Mouse (Mus musculus) MEL (cell line): ENCODE data around the gene Tbxas1. TPM values are rescaled to one million over a fixed set of nuclear protein-coding genes. Genes with fewer than 3 reads are reported as not detected.

ENCODE experiments used
- DNase-seq: peaks from one replicate; pipeline ENCODE4 v3.0.0; 2011; ENCODE audit warnings: low read depth, low spot score
- H3K27ac ChIP-seq: 2 replicates; pipeline ENCODE4 v1.5.1; 2012; ENCODE audit warnings: low read depth, mild to moderate bottlenecking, control low read depth, low read length, moderate library complexity; ENCODE audit not compliant: control insufficient read depth
- H3K27me3 ChIP-seq, 2 experiments: fragments of 150-350 bp in 1 of 2; sonication (generic) in 1 of 2; 2 replicates each; pipeline ENCODE4 v1.6.1; 2012; ENCODE audit warnings: low read length in 2 of 2, mild to moderate bottlenecking in 2 of 2, improper control_type of control experiment in 1 of 2, moderate library complexity in 1 of 2; ENCODE audit not compliant: insufficient read depth in 2 of 2, control insufficient read depth in 1 of 2
- H3K36me3 ChIP-seq, 2 experiments: 2 replicates each; pipeline ENCODE4 v1.6.1; 2012 to 2014; ENCODE audit warnings: low read length in 2 of 2, improper control_type of control experiment in 1 of 2, inconsistent platforms in 1 of 2, mild to moderate bottlenecking in 1 of 2; ENCODE audit not compliant: insufficient read depth in 2 of 2, control insufficient read depth in 1 of 2
- H3K4me1 ChIP-seq, 2 experiments: fragments of 150-350 bp in 1 of 2; sonication (generic) in 1 of 2; 2 replicates each; pipeline ENCODE4 v1.6.1; 2012; ENCODE audit warnings: low read length in 2 of 2, improper control_type of control experiment in 1 of 2, mild to moderate bottlenecking in 1 of 2; ENCODE audit not compliant: insufficient read depth in 2 of 2, control insufficient read depth in 1 of 2
- H3K4me3 ChIP-seq, 2 experiments: fragments of 150-350 bp in 1 of 2; sonication (generic) in 1 of 2; 2 replicates each; pipeline ENCODE4 v1.5.1; 2012; ENCODE audit warnings: low read depth in 2 of 2, low read length in 2 of 2, mild to moderate bottlenecking in 2 of 2, moderate library complexity in 2 of 2, control low read depth in 1 of 2, improper control_type of control experiment in 1 of 2; ENCODE audit not compliant: control insufficient read depth in 1 of 2, insufficient read depth in 1 of 2
- H3K79me2 ChIP-seq: 2 replicates; pipeline ENCODE4 v1.6.1; 2012; ENCODE audit warnings: mild to moderate bottlenecking, low read length, moderate library complexity; ENCODE audit not compliant: control insufficient read depth, poor library complexity, insufficient read depth
- H3K9ac ChIP-seq: 2 replicates; pipeline ENCODE4 v1.6.1; 2012; ENCODE audit warnings: low read depth, mild to moderate bottlenecking, control low read depth, low read length, moderate library complexity; ENCODE audit not compliant: control insufficient read depth, poor library complexity, severe bottlenecking
- H3K9me3 ChIP-seq: fragments of 150-350 bp; sonication (generic); replicated peaks from 2 replicates; pipeline ENCODE4 v1.6.1; 2012; ENCODE audit warnings: mild to moderate bottlenecking, low read length, improper control_type of control experiment, moderate library complexity; ENCODE audit not compliant: insufficient read depth
- BHLHE40 ChIP-seq: IDR thresholded peaks from 2 replicates; pipeline ENCODE4 v1.6.1; 2012; ENCODE audit warnings: low read depth, mild to moderate bottlenecking, inconsistent platforms, low read length, improper control_type of control experiment, borderline replicate concordance
- CHD1 ChIP-seq: IDR thresholded peaks from 2 replicates; pipeline ENCODE4 v1.6.1; 2012; ENCODE audit warnings: low read depth, mild to moderate bottlenecking, inconsistent platforms, low read length, improper control_type of control experiment
- CHD2 ChIP-seq: IDR thresholded peaks from 2 replicates; pipeline ENCODE4 v1.6.1; 2011; ENCODE audit warnings: low read length, improper control_type of control experiment
- CTCF ChIP-seq, 3 experiments: IDR thresholded peaks in 2 of 3; conservative IDR thresholded peaks in 1 of 3; 2 replicates each; pipeline ENCODE4 v1.5.1; 2011 to 2012; ENCODE audit warnings: low read length in 3 of 3, low read depth in 2 of 3, mild to moderate bottlenecking in 2 of 3, improper control_type of control experiment in 1 of 3, inconsistent platforms in 1 of 3, mixed read lengths in 1 of 3, moderate library complexity in 1 of 3; ENCODE audit not compliant: control insufficient read depth in 1 of 3, insufficient read depth in 1 of 3, poor library complexity in 1 of 3, severe bottlenecking in 1 of 3
- ELF1 ChIP-seq: IDR thresholded peaks from 2 replicates; pipeline ENCODE4 v1.6.1; 2014; ENCODE audit warnings: low read depth, mild to moderate bottlenecking, inconsistent platforms, low read length, improper control_type of control experiment, moderate library complexity
- ETS1 ChIP-seq: IDR thresholded peaks from 2 replicates; pipeline ENCODE4 v1.6.1; 2012; ENCODE audit warnings: low read depth, mild to moderate bottlenecking, inconsistent platforms, low read length, improper control_type of control experiment, moderate library complexity
- GATA1 ChIP-seq: IDR thresholded peaks from 2 replicates; pipeline ENCODE4 v1.6.1; 2011; ENCODE audit warnings: low read depth, low read length, improper control_type of control experiment
- MAX ChIP-seq: IDR thresholded peaks from 2 replicates; pipeline ENCODE4 v1.6.1; 2011; ENCODE audit warnings: low read length, improper control_type of control experiment
- MAZ ChIP-seq: IDR thresholded peaks from 2 replicates; pipeline ENCODE4 v1.6.1; 2012; ENCODE audit warnings: low read depth, mild to moderate bottlenecking, inconsistent platforms, low read length, improper control_type of control experiment
- MXI1 ChIP-seq: IDR thresholded peaks from 2 replicates; pipeline ENCODE4 v1.6.1; 2011; ENCODE audit warnings: mild to moderate bottlenecking, low read depth, low read length, improper control_type of control experiment
- NRF1 ChIP-seq: IDR thresholded peaks from 2 replicates; pipeline ENCODE4 v1.6.1; 2014; ENCODE audit warnings: low read depth, mild to moderate bottlenecking, inconsistent platforms, low read length, improper control_type of control experiment, moderate library complexity; ENCODE audit not compliant: poor library complexity, insufficient read depth, severe bottlenecking
- POLR2AphosphoS5 ChIP-seq: IDR thresholded peaks from 2 replicates; pipeline ENCODE4 v1.6.1; 2012; ENCODE audit warnings: low read depth, borderline replicate concordance, mild to moderate bottlenecking, inconsistent platforms, low read length, moderate library complexity, mixed read lengths
- RAD21 ChIP-seq: IDR thresholded peaks from 2 replicates; pipeline ENCODE4 v1.6.1; 2011; ENCODE audit warnings: mild to moderate bottlenecking, low read depth, low read length, improper control_type of control experiment
- SIN3A ChIP-seq: IDR thresholded peaks from 2 replicates; pipeline ENCODE4 v1.6.1; 2012; ENCODE audit warnings: low read length, improper control_type of control experiment, inconsistent platforms
- USF2 ChIP-seq, 2 experiments: IDR thresholded peaks; 2 replicates each; pipeline ENCODE4 v1.6.1; 2011 to 2012; ENCODE audit warnings: improper control_type of control experiment in 2 of 2, low read length in 2 of 2, borderline replicate concordance in 1 of 2, inconsistent platforms in 1 of 2, low read depth in 1 of 2, mild to moderate bottlenecking in 1 of 2; ENCODE audit not compliant: insufficient read depth in 1 of 2
- ZNF384 ChIP-seq: IDR thresholded peaks from 2 replicates; pipeline ENCODE4 v1.6.1; 2012; ENCODE audit warnings: low read depth, mild to moderate bottlenecking, inconsistent platforms, low read length, improper control_type of control experiment
- polyA plus RNA-seq, 2 experiments: library from polyadenylated mRNA; stranded (reverse) in 1 of 2; unstranded in 1 of 2; fragments of >175 nt in 1 of 2; fragments of >200 nt in 1 of 2; gene quantifications; 2 replicates each; pipeline versions ENCODE4 v1.2.1 to v1.2.4; 2012; ENCODE audit warnings: low replicate concordance in 2 of 2, low read depth in 1 of 2; ENCODE audit not compliant: insufficient read length in 2 of 2, insufficient read depth in 1 of 2, missing spikeins in 1 of 2
- total RNA-seq: library from RNA; depleted of rRNA; stranded (reverse); fragments of 300-350 nt; gene quantifications from 2 replicates; pipeline ENCODE4 v1.2.3, GENCODE M21; 2012

Tbxas1 gene
- total and polyA plus RNA-seq, 3 experiments = 0.54 to 2.7 TPM; not detected in 1

DNA sequence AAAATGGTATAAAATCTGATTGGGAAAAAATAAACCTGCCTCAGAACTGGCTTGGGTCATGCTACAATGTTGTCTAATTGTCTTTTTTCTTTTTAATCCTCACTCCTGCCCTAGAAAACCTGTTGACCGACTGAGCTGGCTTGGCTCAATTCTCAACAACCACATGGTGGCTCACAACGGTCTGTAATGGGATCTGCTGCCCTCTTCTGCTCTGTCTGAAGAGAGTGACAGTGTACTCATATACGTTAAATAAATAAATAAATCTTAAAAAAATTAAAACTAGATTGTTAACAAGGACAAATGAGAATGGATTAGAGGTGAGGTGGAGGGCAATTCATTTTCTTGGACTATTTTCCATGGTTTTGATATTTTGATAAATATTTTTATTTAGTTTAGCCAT, 245.5 kb downstream of the Tbxas1 start:
- Histone ChIP-seq H3K27me3 (peaks cover 0 to 1% of the 10 kb centered on the region in 2 experiments; a peak in 1 of 4 replicates), H3K4me1 (peaks cover 0 to 4% of the 10 kb centered on the region in 2 experiments; a peak in 1 of 4 replicates), H3K9ac (no peak overlapping the region), H3K36me3 (no peaks in the 10 kb centered on the region), H3K27ac (no peak overlapping the region), H3K79me2 (no peaks in the 10 kb centered on the region; the same call in 1 of the 2 replicates), H3K4me3 (no peak overlapping the region), H3K9me3 (no peaks in the 10 kb centered on the region)
- no peak for DNase-seq
- no peak for TF ChIP-seq POLR2AphosphoS5
- no peak for TF ChIP-seq USF2 (IDR thresholded peaks at IDR 0.05; ENCODE audit: borderline replicate concordance in 1 of 2, insufficient read depth in 1 of 2, low read depth in 1 of 2, low read length in 2 of 2)
- TF ChIP-seq CHD2 = no peak
- no peak; the same call in 1 of the 2 replicates for TF ChIP-seq RAD21
- no peak for TF ChIP-seq ZNF384
- TF ChIP-seq CHD1 = no peak
- no peak for TF ChIP-seq BHLHE40
- TF ChIP-seq CTCF (IDR thresholded peaks at IDR 0.05 in 2 of 3, conservative IDR thresholded peaks at IDR 0.05 in 1 of 3; ENCODE audit: control insufficient read depth in 1 of 3, insufficient read depth in 1 of 3, low read depth in 2 of 3, low read length in 3 of 3, poor library complexity in 1 of 3, severe bottlenecking in 1 of 3) = 0 out of 6 replicates have a peak, but pooled peaks of 1 of the 3 experiments have one; percentile 3
- no peak for TF ChIP-seq MXI1

DNA sequence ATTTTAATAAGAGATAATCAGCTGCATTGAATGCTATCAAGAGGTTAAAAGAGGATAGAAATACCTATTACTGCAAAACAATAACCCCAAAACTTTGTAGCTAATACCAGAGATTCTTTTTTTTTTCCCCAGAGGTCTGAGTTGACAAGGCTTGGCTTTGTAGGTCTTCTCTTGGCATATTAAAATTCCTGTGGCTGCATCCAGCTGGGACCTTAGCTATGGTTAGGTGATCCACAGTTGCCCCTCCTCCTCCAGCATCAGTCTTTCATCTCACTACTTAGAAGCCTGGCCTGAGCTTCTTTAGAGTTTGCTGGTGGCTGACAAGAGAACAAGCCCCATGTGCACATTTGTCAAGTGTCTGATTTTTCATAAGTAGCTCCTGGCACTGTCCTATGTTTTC, 249.5 kb downstream of the Tbxas1 start:
- no peak for DNase-seq
- no peak overlapping the region for H3K27ac ChIP-seq
- no peaks in the 10 kb centered on the region for H3K36me3 ChIP-seq
- no peaks in the 10 kb centered on the region; a peak in 1 of 4 replicates for H3K27me3 ChIP-seq
- no peak overlapping the region for H3K9ac ChIP-seq
- H3K4me3 ChIP-seq = no peak overlapping the region
- no peaks in the 10 kb centered on the region for H3K4me1 ChIP-seq
- no peaks in the 10 kb centered on the region for H3K79me2 ChIP-seq
- no peak for TF ChIP-seq MAZ
- no peaks in the 10 kb centered on the region for H3K9me3 ChIP-seq

DNA sequence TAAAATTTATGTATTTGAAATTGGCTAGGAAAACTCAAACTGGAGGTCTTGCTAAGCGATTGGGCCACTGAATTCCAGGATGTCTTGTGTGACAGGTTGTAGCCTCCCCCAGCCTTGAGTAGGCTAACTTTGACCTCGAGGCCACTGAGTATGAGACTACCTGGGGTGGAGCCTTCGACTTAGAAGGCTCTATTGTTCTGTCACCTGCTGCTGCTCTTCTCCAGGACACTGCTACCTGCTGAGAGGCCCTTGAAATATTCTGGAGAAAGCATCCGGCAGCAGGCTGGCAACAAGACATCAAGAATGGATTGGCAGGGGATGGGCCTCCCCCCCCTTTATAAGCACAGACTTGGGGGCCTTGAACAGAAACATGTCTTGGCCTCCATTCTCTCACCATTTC, 256.3 kb downstream of the Tbxas1 start:
- Histone ChIP-seq H3K36me3 (no peaks in the 10 kb centered on the region), H3K27ac (no peak overlapping the region), H3K27me3 (no peaks in the 10 kb centered on the region), H3K4me1 (no peaks in the 10 kb centered on the region), H3K9ac (no peak overlapping the region), H3K9me3 (no peaks in the 10 kb centered on the region), H3K79me2 (no peaks in the 10 kb centered on the region), H3K4me3 (no peak overlapping the region)
- peak; percentile 13 for DNase-seq
- TF ChIP-seq CTCF (IDR thresholded peaks at IDR 0.05 in 2 of 3, conservative IDR thresholded peaks at IDR 0.05 in 1 of 3; ENCODE audit: control insufficient read depth in 1 of 3, insufficient read depth in 1 of 3, low read depth in 2 of 3, low read length in 3 of 3, poor library complexity in 1 of 3, severe bottlenecking in 1 of 3) (no peak), NRF1 (no peak), SIN3A (no peak), MAX (no peak), RAD21 (no peak), ELF1 (no peak), CHD2 (no peak), ZNF384 (no peak), ETS1 (no peak), GATA1 (no peak)
